Mouse (Mus musculus) embryonic facial prominence, embryonic 12.5 days (tissue): Measurements from ENCODE around the gene Ankrd2. TPM values are rescaled to one million over a fixed set of nuclear protein-coding genes. Genes with fewer than 3 reads are reported as not detected.

Source experiments
- ATAC-seq: fragments of 200-750 bp; cut with Nextera tagmentation; 2 replicates; pipeline ENCODE4 v1.8.0; 2017; ENCODE audit not compliant: insufficient number of reproducible peaks, insufficient read depth, low FRiP score, low TSS enrichment
- H3K27ac ChIP-seq: fragments of 300-500 bp; sonication (generic); 2 replicates; pipeline ENCODE4 v1.5.1; 2016; ENCODE audit warnings: mild to moderate bottlenecking
- H3K27me3 ChIP-seq: fragments of 300-500 bp; sonication (generic); 2 replicates; pipeline ENCODE4 v1.6.1; 2016; ENCODE audit warnings: mild to moderate bottlenecking, moderate library complexity
- H3K36me3 ChIP-seq: fragments of 300-500 bp; sonication (generic); 2 replicates; pipeline ENCODE4 v1.6.1; 2016; ENCODE audit warnings: mild to moderate bottlenecking
- H3K4me1 ChIP-seq: fragments of 300-500 bp; sonication (generic); 2 replicates; pipeline ENCODE4 v1.6.1; 2016
- H3K4me2 ChIP-seq: fragments of 300-500 bp; sonication (generic); replicated peaks from 2 replicates; pipeline ENCODE4 v1.6.1; 2016; ENCODE audit warnings: mild to moderate bottlenecking, moderate library complexity
- H3K4me3 ChIP-seq: fragments of 300-500 bp; sonication (generic); 2 replicates; pipeline ENCODE4 v1.5.1; 2016; ENCODE audit warnings: mild to moderate bottlenecking
- H3K9ac ChIP-seq: fragments of 300-500 bp; sonication (generic); 2 replicates; pipeline ENCODE4 v1.6.1; 2016; ENCODE audit warnings: mild to moderate bottlenecking, moderate library complexity
- H3K9me3 ChIP-seq: fragments of 300-500 bp; sonication (generic); 2 replicates; pipeline ENCODE4 v1.6.1; 2016; ENCODE audit warnings: mild to moderate bottlenecking, moderate library complexity
- WGBS: fragments of 180-500 bp; shearing (Covaris S2); methylation state at CpG from one replicate; pipeline ENCODE4 v1.1.7; 2016; 5-methylcytosine and 5-hydroxymethylcytosine counted together
- polyA plus RNA-seq: library from polyadenylated mRNA; unstranded; fragments of >200 nt; fragmentation: Nextera tagmentation; extraction: Ambion mirVana; gene quantifications from 2 replicates; pipeline ENCODE4 v1.2.1, GENCODE M21; 2016

The Ankrd2 gene
- 0.24 and 0.27 TPM in 2 replicates for polyA plus RNA-seq

DNA sequence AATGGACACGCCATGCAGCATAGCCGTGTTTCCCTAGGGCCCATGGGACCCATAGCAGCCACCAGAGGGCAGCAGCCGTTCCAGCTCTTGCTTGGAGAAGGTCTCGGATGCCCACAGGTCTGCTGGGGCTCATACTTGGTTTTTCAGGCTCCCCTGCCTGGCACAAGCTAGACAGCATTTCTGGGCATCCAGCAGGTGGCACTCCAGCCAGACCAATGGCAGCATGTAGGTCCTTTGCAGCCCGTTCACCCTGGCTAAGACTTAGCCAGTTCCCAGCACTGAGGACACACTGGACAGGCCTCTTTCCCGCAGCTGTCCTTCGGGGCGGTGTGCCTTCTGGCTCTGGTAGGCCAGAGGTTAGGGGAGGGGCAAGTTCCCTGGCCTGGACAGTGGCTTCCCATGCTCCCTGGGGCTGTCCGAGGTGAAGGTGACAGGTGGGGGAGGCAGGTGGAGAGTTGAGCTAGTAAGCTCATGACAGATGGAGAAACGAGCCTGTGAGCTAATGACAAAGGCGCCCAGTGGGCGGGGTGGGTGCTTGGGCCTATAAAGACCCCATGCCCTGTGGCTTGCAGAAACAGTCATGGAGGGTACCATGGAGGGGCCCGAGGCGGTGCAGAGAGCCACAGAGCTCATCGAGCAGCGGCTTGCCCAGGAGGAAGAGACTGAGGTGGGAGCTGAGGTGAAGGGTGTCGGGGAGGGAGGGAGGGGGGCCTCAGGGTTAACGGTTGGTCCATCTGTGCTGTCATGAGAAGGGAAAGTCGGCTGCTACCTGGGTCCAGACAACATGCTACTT is at the start of gene Ankrd2:
TSS of gene Ankrd2 (plus strand) at position 545 of the 793 bp plus-strand sequence.
- WGBS: 67% methylated on average over 19 of the region's 19 CpGs
- Histone ChIP-seq H3K4me2 (no peak within 1 kb of the TSS), H3K36me3 (peaks cover 9% of the 10 kb centered on the region; the same call in 1 of the 2 replicates), H3K9me3 (no peaks in the 10 kb centered on the region), H3K27ac (no peak within 1 kb of the TSS), H3K9ac (no peak within 1 kb of the TSS), H3K4me1 (peaks cover 19% of the 10 kb centered on the region), H3K4me3 (no peak within 1 kb of the TSS), H3K27me3 (peaks cover 8% of the 10 kb centered on the region)
- ATAC-seq: peak; percentile 50; the same call in 1 of the 2 replicates

DNA sequence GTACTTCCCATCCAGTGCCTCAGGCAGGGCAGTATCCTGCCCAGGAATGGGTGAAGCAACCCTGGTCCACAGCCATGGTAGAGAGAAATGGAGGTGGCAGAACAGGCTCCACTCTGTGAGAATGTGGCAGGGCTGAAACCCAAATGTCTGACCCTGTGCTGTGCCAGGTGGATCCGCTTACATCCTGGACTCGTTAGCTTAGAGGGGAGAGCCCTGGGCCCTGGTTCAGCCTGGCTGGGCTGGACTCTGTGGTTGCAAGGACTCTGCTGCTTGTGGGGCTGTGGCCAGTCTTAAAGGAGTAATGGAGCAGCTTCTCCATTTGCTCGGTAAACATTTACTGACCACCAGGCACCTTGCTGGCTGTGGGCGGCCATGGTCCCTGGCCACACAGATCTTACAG is 48.6 kb upstream of the Ankrd2 start:
- Histone ChIP-seq H3K4me2 (no peak overlapping the region), H3K27ac (no peak overlapping the region), H3K4me1 (peaks cover 4% of the 10 kb centered on the region; the same call in 1 of the 2 replicates), H3K27me3 (no peaks in the 10 kb centered on the region), H3K4me3 (no peak overlapping the region), H3K9me3 (no peaks in the 10 kb centered on the region), H3K36me3 (no peaks in the 10 kb centered on the region), H3K9ac (no peak overlapping the region)
- 83% methylated on average over 4 of the region's 4 CpGs for WGBS
- ATAC-seq: no peak

DNA sequence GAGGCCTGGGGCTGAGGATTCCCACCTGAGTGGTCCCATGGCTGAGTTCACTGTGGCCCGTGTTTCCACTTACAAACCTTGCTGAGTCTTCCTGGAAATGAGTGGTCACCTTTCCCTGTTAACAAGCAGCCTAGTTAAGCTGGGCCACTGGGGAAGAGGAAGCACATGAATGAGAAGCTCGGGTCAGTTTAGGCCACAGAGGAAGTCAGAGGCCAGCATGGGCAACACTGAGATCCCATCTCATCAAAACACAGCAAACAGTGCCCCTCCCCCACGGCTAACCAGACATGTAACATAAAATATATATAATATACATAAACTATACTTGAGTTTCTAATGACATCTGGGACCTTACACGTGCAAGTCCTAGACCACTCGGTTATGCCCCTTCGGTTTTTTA is 46.0 kb upstream of the Ankrd2 start:
- no peaks in the 10 kb centered on the region for H3K9me3 ChIP-seq
- H3K4me3 ChIP-seq: no peak overlapping the region
- no peak for ATAC-seq
- no peaks in the 10 kb centered on the region for H3K27me3 ChIP-seq
- H3K36me3 ChIP-seq: no peaks in the 10 kb centered on the region
- WGBS: 79% methylated on average over 6 of the region's 6 CpGs
- H3K4me2 ChIP-seq: no peak overlapping the region
- H3K27ac ChIP-seq: no peak overlapping the region
- peaks cover 5% of the 10 kb centered on the region for H3K4me1 ChIP-seq
- no peak overlapping the region for H3K9ac ChIP-seq

- Histone ChIP-seq H3K9me3 (no peaks in the 10 kb centered on the region), H3K9ac (no peak overlapping the region), H3K27ac (no peak overlapping the region), H3K36me3 (no peaks in the 10 kb centered on the region), H3K4me1 (peaks cover 17% of the 10 kb centered on the region), H3K4me3 (no peak overlapping the region), H3K27me3 (no peaks in the 10 kb centered on the region), H3K4me2 (no peak overlapping the region)
- WGBS: 47% methylated on average over 6 of the region's 6 CpGs
- no peak for ATAC-seq
Observed at GRCm38 (mm10) chr19:41991926-41992477, 43.8 kb upstream of the Ankrd2 start.

GRCm38 (mm10) chr19:41992971-41993370 is 42.8 kb upstream of the Ankrd2 start:
- Histone ChIP-seq H3K27ac (no peak overlapping the region), H3K9me3 (no peaks in the 10 kb centered on the region), H3K9ac (no peak overlapping the region), H3K4me2 (no peak overlapping the region), H3K27me3 (no peaks in the 10 kb centered on the region), H3K36me3 (no peaks in the 10 kb centered on the region), H3K4me3 (no peak overlapping the region), H3K4me1 (peaks cover 23% of the 10 kb centered on the region)
- no peak for ATAC-seq
- 84% methylated on average over 2 of the region's 2 CpGs for WGBS

- Histone ChIP-seq H3K4me2 (no peak overlapping the region), H3K4me1 (peaks cover 23% of the 10 kb centered on the region), H3K36me3 (no peaks in the 10 kb centered on the region), H3K27me3 (no peaks in the 10 kb centered on the region), H3K4me3 (no peak overlapping the region), H3K27ac (no peak overlapping the region), H3K9me3 (no peaks in the 10 kb centered on the region), H3K9ac (no peak overlapping the region)
- ATAC-seq: no peak
- WGBS: 69% methylated on average over 6 of the region's 6 CpGs
Observed at GRCm38 (mm10) chr19:41993484-41993883, 42.3 kb upstream of the Ankrd2 start.

GRCm38 (mm10) chr19:41994023-41994422 is 41.8 kb upstream of the Ankrd2 start:
- Histone ChIP-seq H3K9me3 (no peaks in the 10 kb centered on the region), H3K4me1 (peaks cover 23% of the 10 kb centered on the region), H3K36me3 (no peaks in the 10 kb centered on the region), H3K4me3 (no peak overlapping the region), H3K9ac (no peak overlapping the region), H3K4me2 (no peak overlapping the region), H3K27me3 (no peaks in the 10 kb centered on the region), H3K27ac (no peak overlapping the region)
- 90% methylated on average over 7 of the region's 7 CpGs for WGBS
- ATAC-seq: no peak

GRCm38 (mm10) chr19:41995483-41995882 is 40.3 kb upstream of the Ankrd2 start:
- H3K4me1 ChIP-seq: peaks cover 34% of the 10 kb centered on the region
- no peak overlapping the region for H3K9ac ChIP-seq
- no peak overlapping the region for H3K4me2 ChIP-seq
- H3K4me3 ChIP-seq: no peak overlapping the region
- WGBS: 67% methylated on average over 1 of the region's 1 CpGs
- no peaks in the 10 kb centered on the region for H3K9me3 ChIP-seq
- H3K27ac ChIP-seq: no peak overlapping the region
- no peaks in the 10 kb centered on the region for H3K27me3 ChIP-seq
- no peaks in the 10 kb centered on the region for H3K36me3 ChIP-seq
- ATAC-seq: no peak

DNA sequence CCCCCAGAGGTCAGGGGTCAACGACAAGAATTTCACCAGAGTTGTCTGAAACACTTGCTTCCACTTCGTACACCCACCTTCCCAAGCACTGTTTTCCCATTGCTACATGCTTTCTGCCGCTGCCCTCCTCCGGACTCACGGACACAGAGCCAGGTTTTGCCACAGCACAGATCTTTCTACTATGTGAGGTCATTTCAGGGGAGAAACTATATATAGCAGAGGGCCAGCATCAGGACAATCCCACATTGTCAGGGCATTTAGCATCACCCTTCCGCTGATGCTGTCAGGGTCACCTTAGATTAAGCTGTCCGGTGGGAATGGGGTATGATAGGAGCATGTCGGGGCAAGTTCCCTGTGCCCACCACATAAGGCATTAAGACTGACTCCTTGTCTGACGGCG is 38.7 kb upstream of the Ankrd2 start:
- H3K9ac ChIP-seq: no peak overlapping the region
- H3K4me3 ChIP-seq: no peak overlapping the region
- H3K4me2 ChIP-seq: no peak overlapping the region
- H3K4me1 ChIP-seq: peaks cover 43% of the 10 kb centered on the region
- H3K27me3 ChIP-seq: no peaks in the 10 kb centered on the region
- WGBS: 79% methylated on average over 10 of the region's 10 CpGs
- no peaks in the 10 kb centered on the region for H3K36me3 ChIP-seq
- no peaks in the 10 kb centered on the region for H3K9me3 ChIP-seq
- no peak for ATAC-seq
- no peak overlapping the region for H3K27ac ChIP-seq

GRCm38 (mm10) chr19:41998770-41999548 is 36.8 kb upstream of the Ankrd2 start:
- no peaks in the 10 kb centered on the region for H3K36me3 ChIP-seq
- no peak overlapping the region for H3K27ac ChIP-seq
- no peaks in the 10 kb centered on the region for H3K9me3 ChIP-seq
- no peak overlapping the region for H3K4me2 ChIP-seq
- H3K4me3 ChIP-seq: no peak overlapping the region
- WGBS: 89% methylated on average over 9 of the region's 9 CpGs
- H3K9ac ChIP-seq: no peak overlapping the region
- no peak for ATAC-seq
- H3K4me1 ChIP-seq: peaks cover 39% of the 10 kb centered on the region
- H3K27me3 ChIP-seq: no peaks in the 10 kb centered on the region

DNA sequence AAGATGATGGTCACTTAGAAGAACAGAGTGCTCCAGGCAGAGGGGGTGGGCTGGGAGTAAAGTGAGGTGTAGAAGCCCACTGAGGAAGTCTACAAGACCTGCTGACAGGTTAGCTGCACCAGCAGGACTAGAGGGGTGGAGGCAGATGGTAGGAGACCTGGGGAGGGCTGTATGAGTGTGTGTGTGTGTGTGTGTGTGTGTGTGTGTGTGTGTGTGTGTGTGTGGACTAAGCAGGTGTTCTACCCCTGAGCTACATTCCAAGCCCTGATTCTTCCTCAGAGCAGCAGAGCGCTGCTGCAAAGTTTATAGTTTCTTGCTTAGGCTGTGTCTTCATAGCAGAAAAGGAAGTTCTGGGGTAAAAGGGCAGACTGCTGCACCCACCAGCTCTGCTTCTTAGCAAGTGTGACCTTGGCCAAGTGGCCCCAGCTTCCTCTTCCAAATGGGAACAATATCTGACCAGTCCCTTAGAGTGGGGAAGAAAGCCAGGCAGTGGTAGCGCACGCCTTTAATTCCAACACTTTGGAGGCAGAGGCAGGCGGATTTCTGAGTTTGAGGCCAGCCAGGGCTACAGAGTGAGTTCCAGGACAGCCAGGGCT is 36.0 kb upstream of the Ankrd2 start:
- Histone ChIP-seq H3K27me3 (no peaks in the 10 kb centered on the region), H3K9me3 (no peaks in the 10 kb centered on the region), H3K4me1 (peaks cover 38% of the 10 kb centered on the region), H3K4me2 (no peak overlapping the region), H3K4me3 (no peak overlapping the region), H3K36me3 (no peaks in the 10 kb centered on the region), H3K27ac (peak overlapping the region; percentile 63), H3K9ac (no peak overlapping the region)
- no peak for ATAC-seq
- 84% methylated on average over 4 of the region's 4 CpGs for WGBS
